Mouse (Mus musculus): ENCODE data around the gene Dab1. TPM values are rescaled to one million over a fixed set of nuclear protein-coding genes. Genes with fewer than 3 reads are reported as not detected.

The Dab1 gene
- total and polyA plus RNA-seq, 2 experiments, result 0.02 to 0.09 TPM

DNA sequence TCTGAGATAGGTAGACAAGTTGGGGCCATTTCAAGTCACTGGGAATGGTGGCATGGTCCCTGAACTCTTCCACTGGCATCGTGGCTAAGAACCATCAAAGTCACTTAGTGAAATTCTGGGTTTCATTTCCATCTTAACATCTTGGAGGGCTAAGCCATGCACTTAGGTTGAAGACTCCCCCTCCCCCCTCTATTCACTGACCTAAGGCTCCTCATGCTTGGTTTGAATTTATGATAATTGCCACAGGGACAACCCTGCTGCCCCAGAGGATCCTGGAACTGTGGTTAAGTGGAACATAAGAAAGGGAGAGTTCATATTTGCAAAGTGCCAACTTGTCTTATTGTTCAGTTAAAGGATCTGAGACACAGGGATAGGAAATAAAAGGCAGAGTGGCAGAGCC is 375.2 kb downstream of the Dab1 start:
- no peak for DNase-seq (ENCODE audit: extremely low read depth, low read depth, low spot score)
- Histone ChIP-seq H3K79me2 (ENCODE audit: control insufficient read depth, insufficient read depth, low read length) (no peaks in the 10 kb centered on the region), H3K27ac (replicated peaks; ENCODE audit: insufficient read depth, low read depth, low read length) (no peak overlapping the region), H3K4me3 (ENCODE audit: insufficient read depth, low read depth, low read length) (no peak overlapping the region), H3K36me3 (ENCODE audit: control insufficient read depth, insufficient read depth, low read length) (no peaks in the 10 kb centered on the region), H3K4me1 (ENCODE audit: control insufficient read depth, insufficient read depth, low read length) (no peaks in the 10 kb centered on the region), H3K9ac (ENCODE audit: low read depth, low read length) (no peak overlapping the region), H3K27me3 (ENCODE audit: control insufficient read depth, insufficient read depth, low read length) (no peaks in the 10 kb centered on the region)
- TF ChIP-seq POLR2A (IDR thresholded peaks at IDR 0.05; ENCODE audit: extremely low read depth, insufficient read depth, low read length), result no peak
- TF ChIP-seq CTCF (IDR thresholded peaks at IDR 0.05; ENCODE audit: low read depth, low read length), result no peak
- 86% methylated on average over 1 of the region's 1 CpGs for WGBS

DNA sequence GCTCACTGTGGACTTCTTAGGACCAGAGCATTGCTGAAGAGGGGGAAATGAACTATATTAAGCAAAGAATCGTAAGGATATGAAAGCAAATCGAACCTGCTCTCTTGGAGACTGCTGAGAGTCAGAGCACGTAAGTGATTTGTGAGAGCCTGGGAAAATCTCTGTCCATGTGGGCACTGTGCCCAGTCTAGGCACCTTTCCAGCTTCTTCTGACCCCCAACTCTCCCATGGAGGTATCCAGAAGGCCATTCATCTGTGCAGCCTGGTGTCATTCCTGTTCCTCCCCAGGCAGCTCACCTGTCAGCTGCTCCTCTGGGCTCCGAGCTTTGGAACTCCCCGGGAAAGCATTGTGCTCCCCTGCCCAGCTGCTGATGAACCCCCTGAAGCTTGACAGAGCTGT is 389.2 kb downstream of the Dab1 start:
- Histone ChIP-seq H3K4me1 (ENCODE audit: control insufficient read depth, insufficient read depth, low read length) (no peaks in the 10 kb centered on the region), H3K9ac (ENCODE audit: low read depth, low read length) (no peak overlapping the region), H3K27me3 (ENCODE audit: control insufficient read depth, insufficient read depth, low read length) (no peaks in the 10 kb centered on the region), H3K36me3 (ENCODE audit: control insufficient read depth, insufficient read depth, low read length) (no peaks in the 10 kb centered on the region), H3K79me2 (ENCODE audit: control insufficient read depth, insufficient read depth, low read length) (no peaks in the 10 kb centered on the region), H3K27ac (replicated peaks; ENCODE audit: insufficient read depth, low read depth, low read length) (no peak overlapping the region), H3K4me3 (ENCODE audit: insufficient read depth, low read depth, low read length) (no peak overlapping the region)
- no peak for TF ChIP-seq POLR2A (IDR thresholded peaks at IDR 0.05; ENCODE audit: extremely low read depth, insufficient read depth, low read length)
- no peak for TF ChIP-seq CTCF (IDR thresholded peaks at IDR 0.05; ENCODE audit: low read depth, low read length)
- whole genome bisulfite sequencing, result 71% methylated on average over 5 of the region's 5 CpGs
- DNase-seq (ENCODE audit: extremely low read depth, low read depth, low spot score), result no peak

DNA sequence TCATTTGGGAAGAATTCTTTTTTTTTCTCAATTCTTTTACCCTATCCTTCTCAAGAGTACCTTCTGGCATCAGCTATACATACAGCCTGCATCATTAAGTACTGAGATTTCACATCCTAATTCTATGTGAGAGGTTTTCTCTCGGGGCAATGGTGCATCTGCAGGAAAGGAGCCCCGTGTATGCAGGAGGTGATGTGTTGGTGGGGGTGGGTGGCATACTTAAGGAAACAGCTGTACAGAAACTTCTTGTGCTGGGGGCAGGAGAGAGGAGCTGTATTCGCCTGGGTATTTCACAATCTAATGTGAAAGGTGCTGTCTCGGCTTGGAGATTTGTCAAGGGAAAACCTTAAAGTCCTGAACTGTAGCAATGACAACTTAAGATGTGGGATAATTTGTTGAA is 392.5 kb downstream of the Dab1 start:
- no peaks in the 10 kb centered on the region for H3K27me3 ChIP-seq (ENCODE audit: control insufficient read depth, insufficient read depth, low read length)
- 78% methylated on average over 4 of the region's 4 CpGs for whole genome bisulfite sequencing
- no peak overlapping the region for H3K27ac ChIP-seq (replicated peaks; ENCODE audit: insufficient read depth, low read depth, low read length)
- no peak overlapping the region for H3K4me3 ChIP-seq (ENCODE audit: insufficient read depth, low read depth, low read length)
- H3K79me2 ChIP-seq (ENCODE audit: control insufficient read depth, insufficient read depth, low read length), result no peaks in the 10 kb centered on the region
- no peaks in the 10 kb centered on the region for H3K36me3 ChIP-seq (ENCODE audit: control insufficient read depth, insufficient read depth, low read length)
- TF ChIP-seq CTCF (IDR thresholded peaks at IDR 0.05; ENCODE audit: low read depth, low read length) (no peak), POLR2A (IDR thresholded peaks at IDR 0.05; ENCODE audit: extremely low read depth, insufficient read depth, low read length) (no peak)
- no peak overlapping the region for H3K9ac ChIP-seq (ENCODE audit: low read depth, low read length)
- DNase-seq (ENCODE audit: extremely low read depth, low read depth, low spot score), result no peak
- H3K4me1 ChIP-seq (ENCODE audit: control insufficient read depth, insufficient read depth, low read length), result no peaks in the 10 kb centered on the region

DNA sequence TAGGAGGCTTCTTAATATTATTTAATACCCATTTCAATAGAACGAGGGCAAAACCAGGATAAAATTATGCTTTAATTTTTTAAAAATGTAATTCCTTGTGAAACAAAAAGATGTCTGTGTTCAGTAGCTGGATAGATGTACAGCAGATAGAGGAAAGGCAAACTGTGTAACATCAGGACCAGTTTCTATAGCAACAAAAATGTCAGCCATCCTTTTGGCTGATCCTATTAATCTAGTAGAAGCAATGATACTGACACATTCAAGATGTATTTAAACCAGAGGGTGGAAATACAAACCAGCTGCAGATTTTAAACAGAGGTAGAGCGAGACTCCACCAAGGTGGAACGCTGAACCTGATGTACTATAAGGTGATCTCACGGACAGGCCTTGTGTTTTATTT is 393.0 kb downstream of the Dab1 start:
- no peak for DNase-seq (ENCODE audit: extremely low read depth, low read depth, low spot score)
- WGBS, result 89% methylated on average over 4 of the region's 4 CpGs
- no peak overlapping the region for H3K27ac ChIP-seq (replicated peaks; ENCODE audit: insufficient read depth, low read depth, low read length)
- no peaks in the 10 kb centered on the region for H3K79me2 ChIP-seq (ENCODE audit: control insufficient read depth, insufficient read depth, low read length)
- H3K36me3 ChIP-seq (ENCODE audit: control insufficient read depth, insufficient read depth, low read length), result no peaks in the 10 kb centered on the region
- TF ChIP-seq POLR2A (IDR thresholded peaks at IDR 0.05; ENCODE audit: extremely low read depth, insufficient read depth, low read length) (no peak), CTCF (IDR thresholded peaks at IDR 0.05; ENCODE audit: low read depth, low read length) (no peak)
- no peaks in the 10 kb centered on the region for H3K4me1 ChIP-seq (ENCODE audit: control insufficient read depth, insufficient read depth, low read length)
- H3K4me3 ChIP-seq (ENCODE audit: insufficient read depth, low read depth, low read length), result no peak overlapping the region
- no peak overlapping the region for H3K9ac ChIP-seq (ENCODE audit: low read depth, low read length)
- no peaks in the 10 kb centered on the region for H3K27me3 ChIP-seq (ENCODE audit: control insufficient read depth, insufficient read depth, low read length)

DNA sequence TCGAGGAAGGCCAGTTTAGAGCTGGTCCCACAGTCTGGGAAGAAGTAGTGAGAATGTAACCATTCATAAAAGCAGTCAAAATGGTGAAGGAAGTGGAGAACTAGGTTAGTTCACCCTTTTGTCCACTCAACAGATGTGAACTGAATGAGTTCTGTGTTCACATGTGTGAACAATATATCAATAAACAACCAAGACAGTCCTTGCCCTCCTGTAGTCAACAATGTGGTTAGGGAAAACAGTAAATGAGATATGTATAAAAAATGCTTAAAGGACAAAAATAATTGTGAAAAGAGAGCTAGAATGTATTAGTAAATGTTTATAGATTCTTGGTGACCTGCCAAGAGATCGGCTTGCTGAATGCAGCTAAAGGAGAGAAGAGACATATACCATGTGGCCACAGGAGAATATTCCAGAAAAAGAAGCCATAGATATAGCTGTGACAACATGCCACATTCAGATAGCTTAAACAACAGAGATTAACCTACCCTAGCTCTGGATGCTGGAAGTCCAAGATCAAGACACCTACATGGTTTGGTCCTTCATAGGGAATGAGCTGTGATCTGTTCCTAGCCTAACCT is 406.0 kb downstream of the Dab1 start:
- TF ChIP-seq CTCF (IDR thresholded peaks at IDR 0.05; ENCODE audit: low read depth, low read length) (no peak), POLR2A (IDR thresholded peaks at IDR 0.05; ENCODE audit: extremely low read depth, insufficient read depth, low read length) (no peak)

GRCm38 (mm10) chr4:104026834-104027233 is 407.7 kb downstream of the Dab1 start:
- no peak overlapping the region for H3K4me3 ChIP-seq (ENCODE audit: insufficient read depth, low read depth, low read length)
- H3K9ac ChIP-seq (ENCODE audit: low read depth, low read length), result no peak overlapping the region
- 76% methylated on average over 2 of the region's 2 CpGs for WGBS
- H3K79me2 ChIP-seq (ENCODE audit: control insufficient read depth, insufficient read depth, low read length), result no peaks in the 10 kb centered on the region
- H3K36me3 ChIP-seq (ENCODE audit: control insufficient read depth, insufficient read depth, low read length), result no peaks in the 10 kb centered on the region
- no peak overlapping the region for H3K27ac ChIP-seq (replicated peaks; ENCODE audit: insufficient read depth, low read depth, low read length)
- no peaks in the 10 kb centered on the region for H3K4me1 ChIP-seq (ENCODE audit: control insufficient read depth, insufficient read depth, low read length)
- TF ChIP-seq CTCF (IDR thresholded peaks at IDR 0.05; ENCODE audit: low read depth, low read length) (no peak), POLR2A (IDR thresholded peaks at IDR 0.05; ENCODE audit: extremely low read depth, insufficient read depth, low read length) (no peak)
- H3K27me3 ChIP-seq (ENCODE audit: control insufficient read depth, insufficient read depth, low read length), result no peaks in the 10 kb centered on the region; the same call in 1 of the 2 replicates
- DNase-seq (ENCODE audit: extremely low read depth, low read depth, low spot score), result no peak

More for the DNA sequence above, 406.0 kb downstream of the Dab1 start:
- DNase-seq (ENCODE audit: extremely low read depth, low read depth, low spot score), result no peak
- H3K27me3 ChIP-seq (ENCODE audit: control insufficient read depth, insufficient read depth, low read length), result no peaks in the 10 kb centered on the region
- no peaks in the 10 kb centered on the region for H3K4me1 ChIP-seq (ENCODE audit: control insufficient read depth, insufficient read depth, low read length)
- 67% methylated on average over 2 of the region's 2 CpGs for WGBS
- no peaks in the 10 kb centered on the region for H3K79me2 ChIP-seq (ENCODE audit: control insufficient read depth, insufficient read depth, low read length)
- no peaks in the 10 kb centered on the region for H3K36me3 ChIP-seq (ENCODE audit: control insufficient read depth, insufficient read depth, low read length)
- H3K9ac ChIP-seq (ENCODE audit: low read depth, low read length), result no peak overlapping the region
- no peak overlapping the region for H3K27ac ChIP-seq (replicated peaks; ENCODE audit: insufficient read depth, low read depth, low read length)
- H3K4me3 ChIP-seq (ENCODE audit: insufficient read depth, low read depth, low read length), result no peak overlapping the region
